Mouse (Mus musculus): Measurements from ENCODE around the gene Pitpnm2. TPM values are rescaled to one million over a fixed set of nuclear protein-coding genes. Genes with fewer than 3 reads are reported as not detected.

Pitpnm2 gene
- polyA plus RNA-seq, 1 experiment from 2014 or later: 1.9 TPM

DNA sequence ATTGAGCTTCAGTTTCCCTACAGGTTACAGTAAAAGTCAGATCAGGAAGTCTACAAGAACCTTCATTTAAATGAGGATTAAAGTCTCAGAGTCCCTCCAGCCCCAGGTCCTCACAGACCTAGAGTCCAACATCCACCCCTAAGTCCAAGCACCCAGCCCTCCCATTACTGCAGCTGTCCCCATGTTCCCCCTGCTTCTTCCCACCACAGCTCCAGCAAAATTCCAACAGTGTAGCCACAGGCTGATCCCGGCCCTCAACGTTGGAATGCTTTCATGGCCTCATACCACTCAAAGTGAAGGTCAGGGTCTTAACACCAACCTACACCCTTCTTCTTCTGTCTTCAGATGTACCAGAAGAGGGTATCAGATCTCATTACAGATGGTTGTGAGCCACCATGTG lies 37.9 kb downstream of the Pitpnm2 start:
- no peaks in the 10 kb centered on the region for H3K27me3 ChIP-seq (ENCODE audit: control insufficient read depth, insufficient read depth, low read depth, low read length)
- ATAC-seq (ENCODE audit: low read depth): no peak
- no peaks in the 10 kb centered on the region for H3K9me3 ChIP-seq (replicated peaks; ENCODE audit: control insufficient read depth, low read length)
- H3K4me2 ChIP-seq (ENCODE audit: low read depth, low read length): no peak overlapping the region
- H3K4me1 ChIP-seq (ENCODE audit: control insufficient read depth, low read depth, low read length): peaks cover 36% of the 10 kb centered on the region
- WGBS (ENCODE audit: insufficient replicate concordance): 82% methylated on average over 2 of the region's 2 CpGs
- no peaks in the 10 kb centered on the region for H3K36me3 ChIP-seq (ENCODE audit: control insufficient read depth, insufficient read depth)
- no peak overlapping the region for H3K27ac ChIP-seq (ENCODE audit: low read length)
- H3K4me3 ChIP-seq (ENCODE audit: low read depth, low read length): no peak overlapping the region
- H3K9ac ChIP-seq (ENCODE audit: low read depth, low read length): no peak overlapping the region

- Histone ChIP-seq H3K27me3 (ENCODE audit: control insufficient read depth, insufficient read depth, low read depth, low read length) (no peaks in the 10 kb centered on the region), H3K27ac (ENCODE audit: low read length) (no peak overlapping the region), H3K4me3 (ENCODE audit: low read depth, low read length) (no peak overlapping the region), H3K4me2 (ENCODE audit: low read depth, low read length) (no peak overlapping the region), H3K36me3 (ENCODE audit: control insufficient read depth, insufficient read depth) (no peaks in the 10 kb centered on the region), H3K4me1 (ENCODE audit: control insufficient read depth, low read depth, low read length) (peaks cover 37% of the 10 kb centered on the region), H3K9ac (ENCODE audit: low read depth, low read length) (no peak overlapping the region), H3K9me3 (replicated peaks; ENCODE audit: control insufficient read depth, low read length) (no peaks in the 10 kb centered on the region)
- WGBS (ENCODE audit: insufficient replicate concordance): 78% methylated on average over 8 of the region's 8 CpGs
- ATAC-seq (ENCODE audit: low read depth): no peak
Measured at GRCm38 (mm10) chr5:124211234-124211633, 38.3 kb downstream of the Pitpnm2 start.

GRCm38 (mm10) chr5:124210281-124211016 lies 39.1 kb downstream of the Pitpnm2 start:
- Histone ChIP-seq H3K27me3 (ENCODE audit: control insufficient read depth, insufficient read depth, low read depth, low read length) (no peaks in the 10 kb centered on the region), H3K4me2 (ENCODE audit: low read depth, low read length) (no peak overlapping the region), H3K4me1 (ENCODE audit: control insufficient read depth, low read depth, low read length) (peaks cover 43% of the 10 kb centered on the region), H3K36me3 (ENCODE audit: control insufficient read depth, insufficient read depth) (no peaks in the 10 kb centered on the region), H3K9ac (ENCODE audit: low read depth, low read length) (no peak overlapping the region), H3K27ac (ENCODE audit: low read length) (peak overlapping the region; percentile 42), H3K4me3 (ENCODE audit: low read depth, low read length) (no peak overlapping the region), H3K9me3 (replicated peaks; ENCODE audit: control insufficient read depth, low read length) (no peaks in the 10 kb centered on the region)
- 59% methylated on average over 18 of the region's 18 CpGs for WGBS (ENCODE audit: insufficient replicate concordance)
- no peak for ATAC-seq (ENCODE audit: low read depth)

DNA sequence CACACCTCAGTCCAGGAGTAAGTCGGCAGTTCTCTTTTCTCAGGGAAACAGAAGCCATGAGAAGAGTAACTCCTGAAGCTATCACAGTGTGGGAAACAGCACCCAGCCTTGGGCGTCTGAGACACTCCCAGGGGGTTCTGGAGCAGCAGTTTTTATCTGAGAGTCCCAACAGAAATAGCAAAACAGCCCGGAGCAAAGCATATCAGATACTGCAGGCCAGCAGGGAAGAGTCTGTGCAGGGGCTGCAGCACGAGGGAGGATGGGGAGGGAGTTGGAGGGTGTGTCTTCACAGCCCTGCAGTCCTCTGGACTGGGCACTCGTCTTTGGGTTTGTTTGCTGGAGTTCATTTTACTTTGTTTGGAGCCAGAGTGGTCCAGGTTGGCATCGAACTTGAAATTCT lies 39.7 kb downstream of the Pitpnm2 start:
- peak; percentile 78 for ATAC-seq (ENCODE audit: low read depth)
- 25% methylated on average over 6 of the region's 6 CpGs for WGBS (ENCODE audit: insufficient replicate concordance)
- Histone ChIP-seq H3K27ac (ENCODE audit: low read length) (peak overlapping the region; percentile 42; the same call in 1 of the 2 replicates), H3K9ac (ENCODE audit: low read depth, low read length) (no peak overlapping the region), H3K4me2 (ENCODE audit: low read depth, low read length) (no peak overlapping the region), H3K4me1 (ENCODE audit: control insufficient read depth, low read depth, low read length) (peaks cover 45% of the 10 kb centered on the region), H3K9me3 (replicated peaks; ENCODE audit: control insufficient read depth, low read length) (no peaks in the 10 kb centered on the region), H3K27me3 (ENCODE audit: control insufficient read depth, insufficient read depth, low read depth, low read length) (no peaks in the 10 kb centered on the region), H3K4me3 (ENCODE audit: low read depth, low read length) (no peak overlapping the region), H3K36me3 (ENCODE audit: control insufficient read depth, insufficient read depth) (no peaks in the 10 kb centered on the region)

- Histone ChIP-seq H3K27me3 (ENCODE audit: control insufficient read depth, insufficient read depth, low read depth, low read length) (no peaks in the 10 kb centered on the region), H3K4me1 (ENCODE audit: control insufficient read depth, low read depth, low read length) (peaks cover 56% of the 10 kb centered on the region), H3K4me3 (ENCODE audit: low read depth, low read length) (no peak overlapping the region), H3K9me3 (replicated peaks; ENCODE audit: control insufficient read depth, low read length) (no peaks in the 10 kb centered on the region), H3K27ac (ENCODE audit: low read length) (no peak overlapping the region), H3K4me2 (ENCODE audit: low read depth, low read length) (no peak overlapping the region), H3K36me3 (ENCODE audit: control insufficient read depth, insufficient read depth) (no peaks in the 10 kb centered on the region), H3K9ac (ENCODE audit: low read depth, low read length) (no peak overlapping the region)
- 63% methylated on average over 8 of the region's 8 CpGs for WGBS (ENCODE audit: insufficient replicate concordance)
- no peak for ATAC-seq (ENCODE audit: low read depth)
Measured at GRCm38 (mm10) chr5:124208030-124208429, 41.5 kb downstream of the Pitpnm2 start.

GRCm38 (mm10) chr5:124206481-124207038 lies 43.0 kb downstream of the Pitpnm2 start:
- Histone ChIP-seq H3K27ac (ENCODE audit: low read length) (no peak overlapping the region), H3K27me3 (ENCODE audit: control insufficient read depth, insufficient read depth, low read depth, low read length) (no peaks in the 10 kb centered on the region), H3K9me3 (replicated peaks; ENCODE audit: control insufficient read depth, low read length) (no peaks in the 10 kb centered on the region), H3K4me2 (ENCODE audit: low read depth, low read length) (no peak overlapping the region), H3K4me1 (ENCODE audit: control insufficient read depth, low read depth, low read length) (peaks cover 62% of the 10 kb centered on the region), H3K4me3 (ENCODE audit: low read depth, low read length) (no peak overlapping the region), H3K36me3 (ENCODE audit: control insufficient read depth, insufficient read depth) (no peaks in the 10 kb centered on the region), H3K9ac (ENCODE audit: low read depth, low read length) (no peak overlapping the region)
- no peak for ATAC-seq (ENCODE audit: low read depth)
- WGBS (ENCODE audit: insufficient replicate concordance): 63% methylated on average over 13 of the region's 13 CpGs

DNA sequence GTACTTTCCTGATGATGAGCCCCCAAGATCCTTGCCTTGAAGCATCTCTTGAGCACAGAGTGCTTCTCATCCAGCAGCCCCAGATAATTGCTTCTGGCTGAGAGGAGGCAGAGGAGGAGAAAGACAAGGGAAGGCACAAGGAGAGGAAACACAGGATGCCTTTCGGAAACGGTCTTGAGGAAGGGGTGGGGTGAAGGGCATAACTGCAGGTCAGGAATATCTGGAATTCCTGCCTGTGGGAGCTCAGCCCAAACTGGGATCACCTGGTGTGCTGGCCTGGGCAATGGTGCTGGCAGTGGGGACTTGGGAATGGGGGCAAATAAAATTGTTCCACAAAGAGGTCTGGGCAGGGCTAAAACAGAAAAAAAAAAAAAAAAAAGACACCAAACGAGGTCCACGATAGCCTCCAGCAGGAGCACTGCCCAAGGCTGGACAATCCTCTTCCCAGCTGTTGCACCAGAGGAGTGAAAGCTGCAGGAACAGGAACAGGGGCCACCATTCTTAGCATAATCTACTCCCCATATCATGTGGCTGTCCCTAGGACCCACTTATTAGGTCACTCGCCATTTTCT lies 43.7 kb downstream of the Pitpnm2 start:
- Histone ChIP-seq H3K4me3 (ENCODE audit: low read depth, low read length) (no peak overlapping the region), H3K27ac (ENCODE audit: low read length) (no peak overlapping the region), H3K36me3 (ENCODE audit: control insufficient read depth, insufficient read depth) (no peaks in the 10 kb centered on the region), H3K4me2 (ENCODE audit: low read depth, low read length) (no peak overlapping the region), H3K9me3 (replicated peaks; ENCODE audit: control insufficient read depth, low read length) (no peaks in the 10 kb centered on the region), H3K9ac (ENCODE audit: low read depth, low read length) (no peak overlapping the region), H3K4me1 (ENCODE audit: control insufficient read depth, low read depth, low read length) (peaks cover 65% of the 10 kb centered on the region), H3K27me3 (ENCODE audit: control insufficient read depth, insufficient read depth, low read depth, low read length) (no peaks in the 10 kb centered on the region)
- WGBS (ENCODE audit: insufficient replicate concordance): 65% methylated on average over 5 of the region's 5 CpGs
- no peak for ATAC-seq (ENCODE audit: low read depth)

DNA sequence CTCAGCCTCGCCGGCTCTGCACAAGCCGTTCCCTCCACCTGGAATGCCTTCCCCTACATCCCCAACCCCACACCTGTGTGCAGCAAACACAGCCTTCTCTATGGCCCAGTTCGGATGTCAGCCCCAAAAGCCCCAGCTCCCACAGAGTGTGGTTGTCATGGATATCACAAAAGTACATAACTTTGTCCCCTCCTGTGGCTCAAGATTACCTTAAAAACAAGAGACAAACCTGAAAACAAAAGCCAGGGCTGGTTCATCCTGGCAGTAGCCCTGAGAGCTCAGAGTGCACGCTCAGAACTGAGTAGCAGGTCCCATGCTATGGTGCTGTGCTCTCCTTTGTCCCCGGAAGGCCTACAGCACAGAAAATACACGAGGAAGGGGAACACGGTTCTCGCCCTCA lies 44.3 kb downstream of the Pitpnm2 start:
- 76% methylated on average over 9 of the region's 9 CpGs for WGBS (ENCODE audit: insufficient replicate concordance)
- ATAC-seq (ENCODE audit: low read depth): no peak
- no peaks in the 10 kb centered on the region for H3K36me3 ChIP-seq (ENCODE audit: control insufficient read depth, insufficient read depth)
- H3K4me2 ChIP-seq (ENCODE audit: low read depth, low read length): no peak overlapping the region
- H3K27me3 ChIP-seq (ENCODE audit: control insufficient read depth, insufficient read depth, low read depth, low read length): no peaks in the 10 kb centered on the region
- no peak overlapping the region for H3K4me3 ChIP-seq (ENCODE audit: low read depth, low read length)
- H3K27ac ChIP-seq (ENCODE audit: low read length): no peak overlapping the region
- H3K9ac ChIP-seq (ENCODE audit: low read depth, low read length): no peak overlapping the region
- no peaks in the 10 kb centered on the region for H3K9me3 ChIP-seq (replicated peaks; ENCODE audit: control insufficient read depth, low read length)
- peaks cover 65% of the 10 kb centered on the region for H3K4me1 ChIP-seq (ENCODE audit: control insufficient read depth, low read depth, low read length)

DNA sequence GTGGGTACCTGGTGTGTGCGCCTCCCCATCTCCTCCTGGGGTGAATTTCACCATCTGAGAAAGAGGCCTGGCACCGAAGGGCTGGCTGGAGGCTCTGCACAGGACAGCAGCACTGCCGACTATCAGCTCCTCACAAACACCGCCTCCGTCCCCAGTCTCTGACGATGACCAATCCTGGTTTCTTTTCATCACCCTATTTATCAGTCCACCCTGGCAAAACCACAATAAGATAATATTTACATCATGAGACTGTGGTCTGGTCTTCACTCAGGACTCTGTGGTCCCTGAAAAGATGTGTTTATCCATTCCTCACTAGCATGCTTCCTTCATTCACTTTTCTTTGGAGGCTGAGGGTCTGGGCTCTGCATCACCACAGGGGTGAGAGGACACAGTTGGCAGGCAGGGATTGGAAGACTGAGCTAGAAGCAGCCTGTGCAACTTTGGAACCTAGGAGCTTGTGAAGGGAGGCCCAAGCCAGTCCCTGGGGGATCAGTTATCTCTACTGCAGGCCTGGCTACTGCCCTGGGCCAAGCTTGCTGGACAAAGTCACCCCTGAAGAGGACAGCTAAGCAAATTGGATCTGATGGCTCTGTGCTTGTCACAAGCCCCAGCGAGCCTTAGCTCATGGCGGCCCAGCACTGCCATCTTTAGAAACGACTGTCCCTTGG lies 45.3 kb downstream of the Pitpnm2 start:
- Histone ChIP-seq H3K4me2 (ENCODE audit: low read depth, low read length) (0 out of 2 replicates have a peak overlapping the region, but pooled peaks have one; percentile 6), H3K27ac (ENCODE audit: low read length) (no peak overlapping the region), H3K27me3 (ENCODE audit: control insufficient read depth, insufficient read depth, low read depth, low read length) (no peaks in the 10 kb centered on the region), H3K4me3 (ENCODE audit: low read depth, low read length) (no peak overlapping the region), H3K9ac (ENCODE audit: low read depth, low read length) (no peak overlapping the region), H3K9me3 (replicated peaks; ENCODE audit: control insufficient read depth, low read length) (no peaks in the 10 kb centered on the region), H3K4me1 (ENCODE audit: control insufficient read depth, low read depth, low read length) (peaks cover 64% of the 10 kb centered on the region), H3K36me3 (ENCODE audit: control insufficient read depth, insufficient read depth) (no peaks in the 10 kb centered on the region)
- 0 out of 2 replicates have a peak, but pooled peaks have one; percentile 33 for ATAC-seq (ENCODE audit: low read depth)
- 48% methylated on average over 9 of the region's 9 CpGs for WGBS (ENCODE audit: insufficient replicate concordance)

Measured in liver, embryonic 16.5 days (tissue).